Mouse (Mus musculus) skeletal muscle tissue, postnatal 0 days (tissue): Measurements from ENCODE around the gene Fasn. TPM values are rescaled to one million over a fixed set of nuclear protein-coding genes. Genes with fewer than 3 reads are reported as not detected.

Experiments
- polyA plus RNA-seq: library from polyadenylated mRNA; unstranded; fragments of >200 nt; fragmentation: Nextera tagmentation; extraction: Ambion mirVana; gene quantifications from 2 replicates; pipeline ENCODE4 v1.2.1, GENCODE M21; 2015

Fasn gene
- 6.1 and 13.5 TPM in 2 replicates for polyA plus RNA-seq

GRCm38 (mm10) chr11:120823956-120824786, at the start of gene Fasn:
Gene Fasn, minus strand, starts transcription at chr11:120824547.

GRCm38 (mm10) chr11:120795756-120796613, 28.4 kb downstream of the Fasn start, which contains the start of gene Dus1l:
Gene Dus1l, minus strand, starts transcription at chr11:120796403.

DNA sequence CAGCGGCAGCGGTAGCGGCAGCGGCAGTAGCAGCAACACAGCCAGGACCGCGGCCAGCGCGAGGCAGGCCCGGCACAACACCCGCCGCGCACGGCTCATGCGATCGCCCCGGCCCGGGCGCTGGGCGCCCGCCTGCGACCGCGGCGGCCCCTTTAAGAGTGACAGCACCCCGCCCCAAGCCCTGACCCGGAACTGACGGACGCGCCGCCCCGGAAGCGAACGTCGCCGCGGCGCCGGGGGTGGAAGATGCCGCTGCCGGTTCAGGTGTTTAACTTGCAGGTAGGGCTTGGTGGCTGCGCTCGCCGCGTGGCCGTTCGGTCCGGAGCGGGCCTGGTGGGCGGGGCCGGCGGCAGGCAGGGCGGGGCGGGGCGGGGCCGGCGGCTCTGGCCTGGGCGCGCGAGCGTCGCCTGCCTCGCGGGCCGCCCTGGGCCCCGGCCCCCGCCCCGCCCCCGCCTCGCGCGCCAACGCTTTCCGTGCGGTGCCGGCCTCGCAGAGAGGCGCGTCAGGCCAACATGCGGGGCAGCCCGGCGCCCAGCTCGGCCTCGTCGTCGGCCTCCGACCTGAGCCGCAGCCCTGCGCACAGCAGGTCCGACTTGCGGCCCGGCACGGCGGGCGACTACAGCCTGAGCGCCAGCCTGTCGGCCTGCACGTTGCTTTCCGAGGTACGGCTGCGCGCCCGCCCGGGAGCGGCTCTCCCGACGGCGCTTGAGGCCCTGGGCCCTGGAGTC, 40.1 kb downstream of the Fasn start, which contains the start of the genes Rfng and Gps1:
TSS of gene Rfng (minus strand) at position 144 of the 728 bp plus-strand sequence.
TSS of gene Gps1 (plus strand) at position 209 of the 728 bp plus-strand sequence.

GRCm38 (mm10) chr11:120762672-120763041, 61.7 kb downstream of the Fasn start, which contains the start of gene Hmga1b:
Gene Hmga1b, plus strand, starts transcription at chr11:120762794.

Other genes starting within 250 kb of the Fasn start
- 252 and 323 TPM in 2 replicates for gene Arhgdia, start 242.9 kb downstream of the Fasn start, polyA plus RNA-seq
- gene Alyref, start 226.2 kb downstream of the Fasn start, polyA plus RNA-seq = 130 and 181 TPM in 2 replicates
- gene Anapc11, start 226.1 kb downstream of the Fasn start, polyA plus RNA-seq = 109 and 118 TPM in 2 replicates
- 1.2 and 2.0 TPM in 2 replicates for gene Npb, start 216.1 kb downstream of the Fasn start, polyA plus RNA-seq
- gene Pcyt2, start 206.6 kb downstream of the Fasn start, polyA plus RNA-seq = 35.3 and 46.1 TPM in 2 replicates
- 11.3 and 14.0 TPM in 2 replicates for gene Sirt7, start 199.3 kb downstream of the Fasn start, polyA plus RNA-seq
- 22.0 TPM in 2 replicates for gene Mafg, start 190.9 kb downstream of the Fasn start, polyA plus RNA-seq
- gene Pycr1, start 180.8 kb downstream of the Fasn start, polyA plus RNA-seq = 24.8 and 35.6 TPM in 2 replicates
- 73.4 and 83.9 TPM in 2 replicates for gene Myadml2, start 176.4 kb downstream of the Fasn start, polyA plus RNA-seq
- gene Notum, start 163.4 kb downstream of the Fasn start, polyA plus RNA-seq = 1.9 and 3.8 TPM in 2 replicates
- 63.0 and 64.1 TPM in 2 replicates for gene Aspscr1, start 151.6 kb downstream of the Fasn start, polyA plus RNA-seq
- gene Cenpx, start 110.8 kb downstream of the Fasn start, polyA plus RNA-seq = 105 and 106 TPM in 2 replicates
- gene Lrrc45, start 110.6 kb downstream of the Fasn start, polyA plus RNA-seq = 12.6 and 14.1 TPM in 2 replicates
- 2.7 and 4.5 TPM in 2 replicates for gene Rac3, start 103.1 kb downstream of the Fasn start, polyA plus RNA-seq
- gene Dcxr, start 97.3 kb downstream of the Fasn start, polyA plus RNA-seq = 7.3 and 17.3 TPM in 2 replicates
- gene Cbr2, start 92.4 kb downstream of the Fasn start, polyA plus RNA-seq = 10.2 and 19.5 TPM in 2 replicates
- gene Hmga1b, start 61.8 kb downstream of the Fasn start, polyA plus RNA-seq = 1.5 TPM in 2 replicates
- 10.9 and 13.1 TPM in 2 replicates for gene Rfng, start 40.3 kb downstream of the Fasn start, polyA plus RNA-seq
- 87.6 and 93.4 TPM in 2 replicates for gene Gps1, start 40.3 kb downstream of the Fasn start, polyA plus RNA-seq
- 35.4 and 37.5 TPM in 2 replicates for gene Dus1l, start 28.1 kb downstream of the Fasn start, polyA plus RNA-seq
- 4.2 and 4.4 TPM in 2 replicates for gene Ccdc57, start 108.3 kb upstream of the Fasn start, polyA plus RNA-seq
- gene Slc16a3, start 123.9 kb upstream of the Fasn start, polyA plus RNA-seq = 251 and 269 TPM in 2 replicates
- gene Csnk1d, start 166.8 kb upstream of the Fasn start, polyA plus RNA-seq = 49.8 and 50.0 TPM in 2 replicates
- 0.13 and 0.50 TPM in 2 replicates for gene Cd7, start 214.9 kb upstream of the Fasn start, polyA plus RNA-seq
- not detected in 2 replicates for gene Sectm1b, start 239.0 kb upstream of the Fasn start, polyA plus RNA-seq